Mouse (Mus musculus) brain, embryonic 14.5 days (tissue): ENCODE results near the gene Plekhg5.

Experiments
- CTCF ChIP-seq: fragments of 200-500 bp; IDR thresholded peaks from 2 replicates; pipeline ENCODE4 v1.5.1; 2012; ENCODE audit warnings: inconsistent platforms, mild to moderate bottlenecking, moderate library complexity, borderline replicate concordance; ENCODE audit not compliant: insufficient read depth, insufficient read length; ENCODE audit errors: extremely low read depth
- POLR2A ChIP-seq: fragments of 200-500 bp; IDR thresholded peaks from 2 replicates; pipeline ENCODE4 v1.6.1; 2012; ENCODE audit warnings: mild to moderate bottlenecking, inconsistent platforms, borderline replicate concordance; ENCODE audit not compliant: poor library complexity, insufficient read depth, insufficient read length, severe bottlenecking; ENCODE audit errors: extremely low read depth

GRCm38 (mm10) chr4:152158585-152159284 is 86.4 kb downstream of the Plekhg5 start, which contains the start of gene Hes2:
- no peak for TF ChIP-seq CTCF
- TF ChIP-seq POLR2A, result no peak
